ENCODE assay signal across 12 mouse cellular contexts in the genomic region with DNA sequence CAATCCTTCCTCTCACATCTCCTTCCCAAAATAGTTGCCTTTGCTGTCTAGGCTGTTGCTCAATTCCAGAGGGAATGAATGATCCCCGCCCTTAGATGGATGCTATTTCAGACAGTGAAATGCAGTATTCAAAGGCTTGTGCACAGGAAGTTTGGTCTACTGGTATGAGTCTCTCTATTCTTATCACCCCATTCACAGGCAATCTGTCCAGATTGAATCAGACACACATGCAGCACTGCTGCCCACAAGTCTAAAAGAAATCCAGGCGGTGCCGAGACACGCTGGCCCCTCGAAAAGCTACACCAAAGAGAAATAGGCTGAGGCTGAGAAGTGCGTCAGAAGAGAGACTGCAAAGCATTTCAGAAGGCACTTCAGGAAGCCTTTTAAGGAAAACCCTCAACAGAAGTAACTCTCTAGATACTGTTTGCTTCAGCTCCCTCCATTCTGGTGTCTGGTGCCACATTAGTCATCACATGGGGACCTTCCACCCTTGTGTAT.
DNase-seq lines count a peak whose midpoint lies in the region; ATAC-seq and TF ChIP-seq lines count a peak whose summit lies in the region.
"Had no signal": no experiment of that assay in that cellular context is flagged by ENCODE, and none has a peak within 500 bp of the region (broad histone marks: within the 10 kb centered on the region; RNA-seq: fewer than 3 reads in every experiment).

No protein-coding gene starts in this region.

- peaks cover 13% of the 10 kb centered on the region for H3K36me3 ChIP-seq in kidney, adult 2 months (ENCODE audit: control insufficient read depth, insufficient read depth, low read length)
- peaks cover 29% of the 10 kb centered on the region for H3K36me3 ChIP-seq in intestine, embryonic 14.5 days (ENCODE audit: control insufficient read depth, insufficient read depth, low read length)
- peaks cover 24% of the 10 kb centered on the region for H3K36me3 ChIP-seq in hindbrain, embryonic 10.5 days
- peaks cover 18% of the 10 kb centered on the region; the same call in 1 of the 2 replicates for H3K36me3 ChIP-seq in forebrain, embryonic 12.5 days (replicated peaks)

- no peak for DNase-seq in kidney, adult 2 months
- DNase-seq in kidney, adult 8-10 months = no peak
- no peak for DNase-seq in intestine, embryonic 14.5 days (ENCODE audit: low spot score)
- DNase-seq in lung, postnatal 4 days = peak; percentile 32 to 58
- no peak for DNase-seq in hindbrain, embryonic 10.5 days (ENCODE audit: low spot score)
- DNase-seq: cerebellum, postnatal 10 days had no signal

- H3K27me3 ChIP-seq in kidney, adult 2 months (replicated peaks; ENCODE audit: control insufficient read depth, insufficient read depth, low read length) = no peaks in the 10 kb centered on the region
- H3K27me3 ChIP-seq in intestine, embryonic 14.5 days (replicated peaks; ENCODE audit: control insufficient read depth, insufficient read depth, low read length) = no peaks in the 10 kb centered on the region
- H3K27me3 ChIP-seq in hindbrain, embryonic 10.5 days (ENCODE audit: insufficient read depth, poor library complexity, severe bottlenecking) = no peaks in the 10 kb centered on the region
- H3K27me3 ChIP-seq in forebrain, embryonic 12.5 days = no peaks in the 10 kb centered on the region
- H3K27me3 ChIP-seq: CH12.LX had no signal

- H3K27ac ChIP-seq in kidney, adult 2 months (ENCODE audit: insufficient read depth, low read depth, low read length) = peak overlapping the region; percentile 50; the same call in 1 of the 2 replicates
- 0 out of 2 replicates have a peak overlapping the region, but pooled peaks have one; percentile 45 for H3K27ac ChIP-seq in cortical plate, adult 2 months (ENCODE audit: insufficient read depth, low read length)
- peak overlapping the region; percentile 43; the same call in 1 of the 2 replicates for H3K27ac ChIP-seq in intestine, embryonic 14.5 days (ENCODE audit: low read depth)
- H3K27ac ChIP-seq in hindbrain, embryonic 10.5 days = no peak overlapping the region
- H3K27ac ChIP-seq in forebrain, embryonic 12.5 days = no peak overlapping the region

- H3K4me2 ChIP-seq in intestine, embryonic 14.5 days (ENCODE audit: low read length) = no peak overlapping the region
- no peak overlapping the region for H3K4me2 ChIP-seq in forebrain, embryonic 12.5 days

- no peaks in the 10 kb centered on the region for H3K9me3 ChIP-seq in intestine, embryonic 14.5 days (ENCODE audit: control insufficient read depth, low read length)
- no peaks in the 10 kb centered on the region for H3K9me3 ChIP-seq in hindbrain, embryonic 10.5 days
- no peaks in the 10 kb centered on the region for H3K9me3 ChIP-seq in forebrain, embryonic 12.5 days

- no peak for TF ChIP-seq POLR2A in kidney, adult 2 months (IDR thresholded peaks at IDR 0.05; ENCODE audit: low read depth, low read length)
- TF ChIP-seq POLR2A in cortical plate, adult 2 months (IDR thresholded peaks at IDR 0.05; ENCODE audit: extremely low read depth, insufficient read depth, low read length) = no peak

- 72% methylated on average over 6 of the region's 6 CpGs for WGBS in kidney, adult 2 months
- 58% methylated on average over 6 of the region's 6 CpGs for WGBS in intestine, embryonic 14.5 days
- 86% methylated on average over 6 of the region's 6 CpGs for WGBS in hindbrain, embryonic 10.5 days
- WGBS in forebrain, embryonic 12.5 days = 88% methylated on average over 6 of the region's 6 CpGs

- peaks cover 9% of the 10 kb centered on the region; the same call in 1 of the 2 replicates for H3K4me1 ChIP-seq in kidney, adult 2 months (ENCODE audit: control insufficient read depth, insufficient read depth, low read length)
- H3K4me1 ChIP-seq in cortical plate, adult 2 months (ENCODE audit: control insufficient read depth, insufficient read depth, low read length) = peaks cover 2% of the 10 kb centered on the region; the same call in 1 of the 2 replicates
- H3K4me1 ChIP-seq in intestine, embryonic 14.5 days (replicated peaks; ENCODE audit: control insufficient read depth, insufficient read depth, low read length) = peaks cover 18% of the 10 kb centered on the region
- no peaks in the 10 kb centered on the region for H3K4me1 ChIP-seq in hindbrain, embryonic 10.5 days (replicated peaks)
- H3K4me1 ChIP-seq in forebrain, embryonic 12.5 days = no peaks in the 10 kb centered on the region

- no peak overlapping the region for H3K9ac ChIP-seq in intestine, embryonic 14.5 days (ENCODE audit: low read length)
- no peak overlapping the region for H3K9ac ChIP-seq in forebrain, embryonic 12.5 days

- no peak for ATAC-seq in intestine, embryonic 14.5 days (replicated peaks; ENCODE audit: low FRiP score, low TSS enrichment, low read depth)
- no peak for ATAC-seq in megakaryocyte-erythroid progenitor cell, adult 5-6 weeks (replicated peaks; ENCODE audit: low FRiP score, low TSS enrichment, poor library complexity, severe bottlenecking)
- no peak for ATAC-seq in forebrain, embryonic 12.5 days (ENCODE audit: low FRiP score)
- ATAC-seq: forebrain, embryonic 16.5 days; inflammation-experienced regulatory T-cells, adult 6 months had no signal

- TF ChIP-seq CTCF in kidney, adult 2 months (conservative IDR thresholded peaks at IDR 0.05; ENCODE audit: insufficient read depth, insufficient read length, low read depth, low read length) = no peak
- TF ChIP-seq CTCF in cortical plate, adult 2 months (IDR thresholded peaks at IDR 0.05; ENCODE audit: extremely low read depth, insufficient read depth, low read length) = no peak

- no peak overlapping the region for H3K4me3 ChIP-seq in kidney, adult 2 months (ENCODE audit: insufficient read depth, low read depth, low read length)
- H3K4me3 ChIP-seq in cortical plate, adult 2 months (ENCODE audit: insufficient read depth, low read length) = no peak overlapping the region
- H3K4me3 ChIP-seq in intestine, embryonic 14.5 days (ENCODE audit: low read depth, low read length) = no peak overlapping the region
- H3K4me3 ChIP-seq in hindbrain, embryonic 10.5 days = no peak overlapping the region
- no peak overlapping the region for H3K4me3 ChIP-seq in forebrain, embryonic 12.5 days (replicated peaks)

Comparison
In these comparisons a context has a peak if more than half of its experiments do, and no peak if none do; other contexts are left out.
1. DNase-seq: peak in lung, postnatal 4 days (2 of 2); none in kidney, adult 2 months (single experiment), kidney, adult 8-10 months (0 of 2), intestine, embryonic 14.5 days (single experiment) and hindbrain, embryonic 10.5 days (single experiment).
2. H3K27ac ChIP-seq: peak in kidney, adult 2 months (single experiment), cortical plate, adult 2 months (single experiment) and intestine, embryonic 14.5 days (single experiment); none in hindbrain, embryonic 10.5 days (single experiment) and forebrain, embryonic 12.5 days (single experiment).